Mouse (Mus musculus) liver, adult 2 months (tissue): ENCODE measurements at regions not wholly inside any gene's neighbourhood (a gene's known extent, or its start where the extent isn't known, plus 50 kb on each side); places are given as distances from the start of the nearest gene placed in this dataset.

Source experiments
- CTCF ChIP-seq: fragments of 200-500 bp; IDR thresholded peaks from 2 replicates; pipeline ENCODE4 v1.5.1; 2011; ENCODE audit warnings: low read depth, low read length, control low read depth
- POLR2A ChIP-seq: fragments of 200-500 bp; IDR thresholded peaks from 2 replicates; pipeline ENCODE4 v1.6.1; 2011; ENCODE audit warnings: low read length, control low read depth; ENCODE audit not compliant: insufficient read depth; ENCODE audit errors: extremely low read depth

DNA sequence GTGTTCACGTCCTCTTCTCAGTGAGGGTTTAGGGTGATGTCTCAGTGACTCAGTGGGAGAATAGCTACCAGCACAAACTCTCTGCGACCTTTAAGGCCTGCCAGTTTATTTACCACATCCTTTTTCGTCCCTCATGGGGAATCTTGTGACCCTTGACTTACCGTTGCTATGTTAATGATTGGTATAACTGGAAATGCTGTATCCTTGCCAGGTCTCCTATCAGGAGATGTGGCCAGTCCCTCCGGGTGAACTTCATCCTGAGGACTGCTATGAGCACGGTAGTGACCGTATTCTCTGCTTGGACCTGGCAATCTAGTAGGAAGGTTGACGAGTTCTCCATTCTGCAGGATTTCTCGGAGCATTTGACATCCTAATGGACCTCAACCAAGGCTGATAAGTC, 188.5 kb upstream of the Zfp618 start:
- TF ChIP-seq CTCF: no peak
- TF ChIP-seq POLR2A: no peak
